Mouse (Mus musculus) gastrocnemius, adult 2 months (tissue): ENCODE measurements around the gene Krt76. TPM values are rescaled to one million over a fixed set of nuclear protein-coding genes. Genes with fewer than 3 reads are reported as not detected.
A peak's percentile ranks its signal among the peaks of the same experiment; 100 is the strongest.

Source experiments
- DNase-seq: peaks from one replicate; pipeline ENCODE4 v3.0.0; 2022
- H3K27ac ChIP-seq: fragments of 200-600 bp; 2 replicates; pipeline ENCODE4 v1.8.1; 2022; ENCODE audit warnings: mild to moderate bottlenecking
- H3K4me3 ChIP-seq: fragments of 200-600 bp; 2 replicates; pipeline ENCODE4 v1.8.1; 2022; ENCODE audit warnings: mild to moderate bottlenecking, moderate library complexity
- CTCF ChIP-seq: fragments of 200-600 bp; IDR thresholded peaks from 2 replicates; pipeline ENCODE4 v1.8.1; 2022; ENCODE audit warnings: antibody characterized with exemption, mild to moderate bottlenecking, moderate library complexity
- intact Hi-C: fragments of 180-260 bp; cut with DNase I; formaldehyde crosslinking; loops from one replicate; pipeline ENCODE4 v1.15.1; 2025
- total RNA-seq, 2 experiments: library from RNA; stranded (reverse); gene quantifications; 2 replicates each; pipeline ENCODE4 v1.2.3; 2021

Gene Krt76
- total RNA-seq, 2 experiments from 2014 or later, result not detected

DNA sequence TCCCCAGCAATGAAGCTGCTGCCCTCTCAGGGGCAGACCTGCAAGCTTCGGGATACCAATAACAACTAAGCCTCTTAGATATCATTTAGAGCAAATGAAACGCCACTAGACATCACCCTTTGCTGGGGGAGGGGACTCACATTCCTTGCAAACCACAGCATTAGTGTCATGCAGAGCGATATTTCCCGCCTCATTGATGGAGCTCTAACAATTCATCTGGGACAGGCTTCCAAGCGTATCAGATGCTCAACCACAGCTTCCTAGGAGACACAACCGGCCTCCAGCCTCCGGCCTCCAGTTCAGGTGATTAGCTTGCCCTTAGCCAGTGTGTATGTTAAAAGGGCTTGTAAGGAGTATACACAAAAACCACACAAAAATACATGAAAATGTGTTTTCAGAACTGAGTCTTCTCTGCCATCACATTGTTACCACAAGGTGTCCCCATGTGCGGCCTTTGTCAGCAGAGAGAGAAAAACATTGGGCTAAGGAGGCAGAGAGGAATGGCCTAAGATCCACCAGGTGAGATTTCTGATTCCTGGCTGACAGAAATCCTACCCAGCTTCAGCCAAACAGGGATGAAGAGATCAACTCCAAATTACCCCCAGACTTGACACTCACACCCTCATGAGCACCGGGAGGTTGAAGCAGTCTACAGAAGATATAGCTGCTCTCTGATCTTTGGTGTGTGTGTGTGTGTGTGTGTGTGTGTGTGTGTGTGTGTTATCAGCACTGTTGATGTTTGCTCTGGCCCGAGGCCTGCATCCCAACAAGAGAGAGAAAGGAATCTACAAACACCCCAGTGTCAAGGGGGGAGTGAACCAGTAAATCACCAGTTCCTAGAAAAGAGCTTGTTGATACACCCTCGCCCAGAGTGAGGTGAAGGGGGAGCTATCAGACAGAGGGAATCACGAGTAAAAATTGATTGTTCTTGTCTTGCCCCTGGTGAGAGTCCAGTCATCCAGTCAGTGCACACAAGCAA, 9.7 kb upstream of the Krt76 start:
- no peak overlapping the region for H3K4me3 ChIP-seq
- intact Hi-C loops, result no loop called here
- peak; percentile 16; the same call in 1 of the 2 replicates for TF ChIP-seq CTCF
- no peak overlapping the region for H3K27ac ChIP-seq
- no peak for DNase-seq

DNA sequence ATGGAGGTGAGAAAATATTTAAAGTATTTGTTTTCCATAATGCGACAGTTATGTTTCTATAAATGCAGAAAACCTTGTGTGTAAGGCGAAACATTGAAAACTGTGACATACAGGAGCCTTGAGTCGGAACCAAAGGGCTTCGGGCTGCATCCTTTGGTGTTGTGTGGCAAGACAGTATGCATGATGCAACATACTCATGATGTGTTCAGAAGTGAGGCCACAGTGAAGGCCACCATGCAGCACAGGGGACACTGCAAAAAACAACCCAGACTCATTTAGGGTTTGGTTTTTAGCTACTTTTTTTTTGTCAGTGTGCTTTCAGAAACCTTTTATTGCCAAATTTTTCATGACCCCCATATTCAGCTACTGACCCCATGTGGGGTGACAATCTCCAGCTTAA, 2.5 kb upstream of the Krt76 start:
- Histone ChIP-seq H3K27ac (no peak overlapping the region), H3K4me3 (no peak overlapping the region)
- TF ChIP-seq CTCF, result no peak
- DNase-seq, result no peak
- intact Hi-C loops, result no loop called here

DNA sequence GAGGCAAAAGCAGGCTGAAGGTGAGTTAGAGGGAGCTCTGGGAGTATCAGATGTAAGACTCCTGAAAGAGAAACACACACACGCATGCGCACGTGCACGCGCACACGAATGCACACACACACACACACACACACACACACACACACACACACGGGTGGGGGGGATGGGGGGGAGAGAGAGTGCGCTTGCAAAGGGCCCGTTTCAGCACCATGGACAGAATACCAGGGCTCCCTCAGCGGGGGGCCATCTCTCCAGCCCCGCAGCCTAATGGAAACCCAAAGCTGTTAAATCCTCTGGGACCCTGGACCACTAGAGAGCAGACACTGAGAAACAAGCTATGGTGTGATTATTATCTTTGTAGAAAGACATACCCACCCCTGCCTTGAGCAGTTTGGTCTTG, 12.9 kb downstream of the Krt76 start:
- intact Hi-C loops, result no loop called here
- DNase-seq, result no peak
- no peak overlapping the region for H3K4me3 ChIP-seq
- no peak overlapping the region for H3K27ac ChIP-seq
- TF ChIP-seq CTCF, result no peak

- Histone ChIP-seq H3K4me3 (no peak overlapping the region), H3K27ac (no peak overlapping the region)
- no peak for DNase-seq
- no peak for TF ChIP-seq CTCF
- intact Hi-C loops, result no loop called here
These were observed 14.7 kb downstream of the Krt76 start for GRCm38 (mm10) chr15:101878041-101878440.

DNA sequence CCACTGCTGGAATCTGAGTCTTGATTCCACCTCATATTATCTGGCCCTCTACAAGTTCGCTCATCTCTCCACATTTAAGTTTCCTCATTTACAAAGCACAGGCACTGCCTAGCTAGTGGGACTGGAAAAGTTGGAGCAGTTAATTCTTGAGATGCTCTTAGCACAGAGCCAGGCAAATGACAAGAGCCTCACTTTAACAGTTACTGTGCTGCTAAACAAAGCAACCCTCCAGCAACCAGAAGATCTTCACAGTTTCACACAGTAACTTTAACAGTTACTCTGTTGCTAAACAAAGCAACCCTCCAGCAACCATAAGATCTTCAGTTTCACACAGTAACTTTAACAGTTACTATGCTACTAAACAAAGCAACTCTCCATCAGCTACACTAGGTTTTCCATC, 18.3 kb downstream of the Krt76 start:
- intact Hi-C loops, result no loop called here
- H3K27ac ChIP-seq, result no peak overlapping the region
- no peak for DNase-seq
- H3K4me3 ChIP-seq, result no peak overlapping the region
- TF ChIP-seq CTCF, result no peak

- no peak overlapping the region for H3K27ac ChIP-seq
- no peak for TF ChIP-seq CTCF
- intact Hi-C loops, result no loop called here
- DNase-seq, result no peak
- no peak overlapping the region for H3K4me3 ChIP-seq
These were observed 19.5 kb downstream of the Krt76 start for GRCm38 (mm10) chr15:101873231-101873630.

- intact Hi-C loops, result no loop called here
These were observed 23.3 kb downstream of the Krt76 start, which contains the start of gene Krt77 for GRCm38 (mm10) chr15:101869431-101869830. TSS of gene Krt77 (minus strand) at chr15:101869705.

GRCm38 (mm10) chr15:101866754-101867153, 26.0 kb downstream of the Krt76 start:
- Histone ChIP-seq H3K27ac (no peak overlapping the region), H3K4me3 (no peak overlapping the region)
- no peak for TF ChIP-seq CTCF
- intact Hi-C loops, result no loop called here
- no peak for DNase-seq

More at GRCm38 (mm10) chr15:101869431-101869830, 23.3 kb downstream of the Krt76 start, which contains the start of gene Krt77:
- Histone ChIP-seq H3K4me3 (no peak within 1 kb of the TSS), H3K27ac (no peak within 1 kb of the TSS)
- TF ChIP-seq CTCF, result no peak
- no peak for DNase-seq

GRCm38 (mm10) chr15:101860421-101861130, 32.1 kb downstream of the Krt76 start:
- Histone ChIP-seq H3K4me3 (no peak overlapping the region), H3K27ac (no peak overlapping the region)
- no peak for DNase-seq
- intact Hi-C loops, result no loop called here
- TF ChIP-seq CTCF, result no peak

DNA sequence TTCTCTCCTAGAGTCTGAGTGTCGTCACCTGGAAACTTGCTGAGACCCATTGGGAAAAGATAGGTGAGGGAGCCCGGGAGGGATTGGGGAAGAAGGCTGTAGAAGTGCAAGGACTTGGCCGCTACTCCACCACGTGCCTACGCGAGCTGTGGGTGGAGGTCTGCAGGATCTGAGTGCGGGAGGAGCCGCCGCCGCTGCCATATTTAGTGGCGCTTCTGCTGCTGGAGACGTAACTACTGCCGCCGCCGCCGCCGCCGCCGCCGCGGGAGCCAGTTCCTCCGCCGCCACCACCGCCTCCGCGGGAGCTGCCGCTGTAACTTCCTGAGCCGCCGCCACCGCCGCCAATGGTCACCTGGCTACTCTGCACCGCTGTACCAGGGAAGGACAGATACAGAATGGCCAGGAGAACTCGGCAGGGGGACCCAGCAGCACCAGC, 33.0 kb downstream of the Krt76 start:
- intact Hi-C loops, result no loop called here
- no peak for TF ChIP-seq CTCF
- DNase-seq, result peak; percentile 44
- H3K27ac ChIP-seq, result no peak overlapping the region
- peak overlapping the region; percentile 66 for H3K4me3 ChIP-seq

- peak overlapping the region; percentile 66 for H3K4me3 ChIP-seq
These were observed 33.9 kb downstream of the Krt76 start for GRCm38 (mm10) chr15:101858673-101859425.

GRCm38 (mm10) chr15:101856696-101857095, 36.0 kb downstream of the Krt76 start:
- DNase-seq, result no peak
- no peak overlapping the region for H3K4me3 ChIP-seq
- no peak for TF ChIP-seq CTCF
- intact Hi-C loops, result no loop called here
- no peak overlapping the region for H3K27ac ChIP-seq

More at GRCm38 (mm10) chr15:101858673-101859425, 33.9 kb downstream of the Krt76 start:
- H3K27ac ChIP-seq, result no peak overlapping the region
- no peak for DNase-seq
- TF ChIP-seq CTCF, result no peak
- intact Hi-C loops, result no loop called here

DNA sequence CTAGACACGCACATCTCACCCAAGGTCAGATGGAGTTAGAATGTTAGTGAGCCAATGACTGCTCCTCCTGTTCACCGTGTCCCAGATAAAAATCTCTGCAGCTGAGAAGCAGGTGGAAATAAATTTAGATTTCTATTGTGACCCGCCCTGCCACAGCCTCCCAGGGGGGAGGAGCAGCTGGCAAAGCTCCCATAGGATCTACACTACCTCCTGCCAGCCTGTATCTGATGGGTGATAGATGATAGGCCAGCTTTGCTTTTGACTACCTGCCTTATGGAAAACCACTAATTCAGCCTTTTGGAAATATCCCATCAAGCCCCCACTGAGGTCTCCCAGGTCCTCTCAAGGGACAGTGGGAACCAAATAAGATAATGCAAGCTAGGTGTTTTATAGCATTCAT, 37.0 kb downstream of the Krt76 start:
- intact Hi-C loops, result no loop called here
- no peak for DNase-seq
- H3K4me3 ChIP-seq, result no peak overlapping the region
- TF ChIP-seq CTCF, result no peak
- no peak overlapping the region for H3K27ac ChIP-seq
